Mouse (Mus musculus): ENCODE results near the gene Mfap4. TPM values are rescaled to one million over a fixed set of nuclear protein-coding genes. Genes with fewer than 3 reads are reported as not detected.

The Mfap4 gene
- 196 and 207 TPM in 2 replicates for polyA plus RNA-seq (2012; rRNA removed)

GRCm38 (mm10) chr11:61484613-61485540 is at the start of gene Mfap4:
TSS of gene Mfap4 (plus strand) at chr11:61485431.
- no peak for DNase-seq (ENCODE audit: low spot score)

GRCm38 (mm10) chr11:61436298-61436697 is 48.9 kb upstream of the Mfap4 start:
- no peak for DNase-seq (ENCODE audit: low spot score)

- DNase-seq (ENCODE audit: low spot score), result no peak
Observed at GRCm38 (mm10) chr11:61439170-61439569, 46.1 kb upstream of the Mfap4 start.

GRCm38 (mm10) chr11:61440416-61440815 is 44.8 kb upstream of the Mfap4 start:
- no peak for DNase-seq (ENCODE audit: low spot score)

GRCm38 (mm10) chr11:61441670-61442069 is 43.6 kb upstream of the Mfap4 start:
- DNase-seq (ENCODE audit: low spot score), result no peak

- DNase-seq (ENCODE audit: low spot score), result no peak
Observed at GRCm38 (mm10) chr11:61443807-61444206, 41.4 kb upstream of the Mfap4 start.

GRCm38 (mm10) chr11:61447296-61447695 is 37.9 kb upstream of the Mfap4 start:
- DNase-seq (ENCODE audit: low spot score), result no peak

- DNase-seq (ENCODE audit: low spot score), result no peak
Observed at GRCm38 (mm10) chr11:61448041-61448440, 37.2 kb upstream of the Mfap4 start.

- no peak for DNase-seq (ENCODE audit: low spot score)
Observed at GRCm38 (mm10) chr11:61448599-61449225, 36.5 kb upstream of the Mfap4 start.

- no peak for DNase-seq (ENCODE audit: low spot score)
Observed at GRCm38 (mm10) chr11:61449499-61450292, 35.5 kb upstream of the Mfap4 start.

- DNase-seq (ENCODE audit: low spot score), result no peak
Observed at GRCm38 (mm10) chr11:61464071-61464470, 21.2 kb upstream of the Mfap4 start.

- no peak for DNase-seq (ENCODE audit: low spot score)
Observed at GRCm38 (mm10) chr11:61465422-61465821, 19.8 kb upstream of the Mfap4 start.

GRCm38 (mm10) chr11:61468534-61468933 is 16.7 kb upstream of the Mfap4 start:
- DNase-seq (ENCODE audit: low spot score), result no peak

- DNase-seq (ENCODE audit: low spot score), result no peak
Observed at GRCm38 (mm10) chr11:61469317-61469917, 15.8 kb upstream of the Mfap4 start.

- DNase-seq (ENCODE audit: low spot score), result no peak
Observed at GRCm38 (mm10) chr11:61470880-61471279, 14.4 kb upstream of the Mfap4 start.

GRCm38 (mm10) chr11:61473630-61474029 is 11.6 kb upstream of the Mfap4 start:
- DNase-seq (ENCODE audit: low spot score), result no peak

- no peak for DNase-seq (ENCODE audit: low spot score)
Observed at GRCm38 (mm10) chr11:61476786-61477382, 8.3 kb upstream of the Mfap4 start.

- no peak for DNase-seq (ENCODE audit: low spot score)
Observed at GRCm38 (mm10) chr11:61477566-61478508, 7.4 kb upstream of the Mfap4 start.

GRCm38 (mm10) chr11:61478788-61479187 is 6.4 kb upstream of the Mfap4 start:
- no peak for DNase-seq (ENCODE audit: low spot score)

Measured in urinary bladder, adult 2 months (tissue).